Mouse (Mus musculus) hindbrain, postnatal 0 days (tissue): ENCODE results near the gene Ifitm5. TPM values are rescaled to one million over a fixed set of nuclear protein-coding genes. Genes with fewer than 3 reads are reported as not detected.

Experiments used
- ATAC-seq: fragments of 200-750 bp; cut with Nextera tagmentation; 2 replicates; pipeline ENCODE4 v1.8.0; 2017; ENCODE audit warnings: mild to moderate bottlenecking, moderate TSS enrichment, moderate library complexity
- DNase-seq: peaks from one replicate; pipeline ENCODE4 v3.0.0-alpha.2; 2015; ENCODE audit warnings: low spot score
- H3K27ac ChIP-seq: fragments of 300-500 bp; sonication (generic); 2 replicates; pipeline ENCODE4 v1.5.1; 2014; ENCODE audit warnings: mild to moderate bottlenecking
- H3K27me3 ChIP-seq: fragments of 300-500 bp; sonication (generic); 2 replicates; pipeline ENCODE4 v1.6.1; 2014; ENCODE audit warnings: low read length, mixed read lengths; ENCODE audit not compliant: insufficient read depth
- H3K36me3 ChIP-seq: fragments of 300-500 bp; sonication (generic); 2 replicates; pipeline ENCODE4 v1.6.1; 2014; ENCODE audit warnings: low read length, mixed read lengths; ENCODE audit not compliant: insufficient read depth
- H3K4me1 ChIP-seq: fragments of 300-500 bp; sonication (generic); 2 replicates; pipeline ENCODE4 v1.6.1; 2014; ENCODE audit warnings: antibody characterized with exemption, low read length, mixed read lengths; ENCODE audit not compliant: insufficient read depth
- H3K4me2 ChIP-seq: fragments of 300-500 bp; sonication (generic); 2 replicates; pipeline ENCODE4 v1.6.1; 2014; ENCODE audit warnings: low read depth, mild to moderate bottlenecking, low read length, moderate library complexity, mixed read lengths
- H3K4me3 ChIP-seq: fragments of 300-500 bp; sonication (generic); 2 replicates; pipeline ENCODE4 v1.5.1; 2014; ENCODE audit warnings: low read length
- H3K9ac ChIP-seq: fragments of 300-500 bp; sonication (generic); replicated peaks from 2 replicates; pipeline ENCODE4 v1.6.1; 2014; ENCODE audit warnings: mild to moderate bottlenecking, low read length, moderate library complexity, mixed read lengths
- H3K9me3 ChIP-seq: fragments of 300-500 bp; sonication (generic); 2 replicates; pipeline ENCODE4 v1.6.1; 2016; ENCODE audit warnings: low read length, mixed read lengths
- CTCF ChIP-seq: IDR thresholded peaks from 2 replicates; pipeline ENCODE4 v1.5.1; 2016; ENCODE audit warnings: antibody characterized with exemption, control low read depth, low read depth
- WGBS: fragments of 180-500 bp; shearing (Covaris S2); extraction: QIAGEN DNeasy Blood & Tissue Kit; methylation state at CpG from one replicate; pipeline ENCODE4 v1.1.7; 2014; 5-methylcytosine and 5-hydroxymethylcytosine counted together
- polyA plus RNA-seq: library from polyadenylated mRNA; unstranded; fragments of >200 nt; fragmentation: Nextera tagmentation; extraction: Ambion mirVana; gene quantifications from 2 replicates; pipeline ENCODE4 v1.2.1, GENCODE M21; 2015
- total RNA-seq: library from RNA; depleted of rRNA; stranded (reverse); fragments of >200 nt; gene quantifications from 2 replicates; pipeline ENCODE4 v1.2.3, GENCODE M21; 2014

Ifitm5 gene
- total and polyA plus RNA-seq, 2 experiments from 2014 or later, result not detected

DNA sequence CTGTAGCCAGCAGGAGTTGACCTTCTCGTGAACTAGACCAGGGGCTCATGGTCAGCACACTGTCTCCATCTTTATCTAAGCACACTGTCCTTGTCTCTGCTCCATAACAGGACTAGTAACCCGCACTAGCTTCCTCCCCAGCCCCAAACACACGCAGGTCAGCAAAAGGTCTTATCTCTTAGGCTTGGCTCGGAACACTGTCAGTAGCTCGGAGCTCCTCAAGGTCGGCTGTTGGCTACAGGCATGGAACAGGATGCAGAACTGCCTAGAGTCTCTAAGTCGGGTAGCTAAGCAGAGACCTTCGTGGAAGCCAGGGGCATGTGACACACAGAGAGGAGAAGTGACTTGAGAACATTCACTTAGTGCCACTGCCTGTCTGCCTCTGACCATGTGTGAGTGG is 1.9 kb downstream of the Ifitm5 start:
- ATAC-seq (no peak), DNase-seq (no peak)
- Histone ChIP-seq H3K9ac (no peak overlapping the region), H3K4me1 (peaks cover 4% of the 10 kb centered on the region; the same call in 1 of the 2 replicates), H3K27ac (no peak overlapping the region), H3K27me3 (no peaks in the 10 kb centered on the region), H3K4me3 (no peak overlapping the region), H3K36me3 (no peaks in the 10 kb centered on the region), H3K9me3 (no peaks in the 10 kb centered on the region), H3K4me2 (no peak overlapping the region)
- 90% methylated on average over 8 of the region's 8 CpGs for WGBS
- no peak for TF ChIP-seq CTCF

DNA sequence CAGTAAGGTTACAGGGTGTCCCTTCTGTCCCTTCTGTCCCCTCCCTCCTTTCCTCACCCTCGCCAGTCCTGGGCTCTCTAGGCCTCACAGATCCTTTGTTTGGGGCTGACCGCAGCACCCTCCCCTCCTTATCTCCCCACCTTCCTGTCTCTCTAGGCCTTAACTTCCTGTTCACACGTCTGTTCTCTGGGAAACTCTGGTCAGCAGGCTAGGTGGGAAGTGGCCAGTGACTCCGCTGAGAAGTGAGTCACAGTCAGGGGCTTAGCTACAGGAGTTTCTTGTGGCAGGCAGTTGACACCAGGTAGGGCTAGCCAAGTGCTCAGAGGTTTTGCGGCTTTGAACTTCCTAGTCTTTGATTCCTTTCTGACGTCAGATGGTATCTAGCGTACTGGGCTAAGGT is 3.1 kb downstream of the Ifitm5 start:
- no peak overlapping the region for H3K9ac ChIP-seq
- H3K9me3 ChIP-seq, result no peaks in the 10 kb centered on the region
- no peak for TF ChIP-seq CTCF
- no peak overlapping the region for H3K4me3 ChIP-seq
- 84% methylated on average over 7 of the region's 7 CpGs for WGBS
- no peak for DNase-seq
- H3K27me3 ChIP-seq, result no peaks in the 10 kb centered on the region
- peaks cover 9% of the 10 kb centered on the region; the same call in 1 of the 2 replicates for H3K4me1 ChIP-seq
- no peak for ATAC-seq
- no peaks in the 10 kb centered on the region for H3K36me3 ChIP-seq
- no peak overlapping the region for H3K27ac ChIP-seq
- no peak overlapping the region for H3K4me2 ChIP-seq

DNA sequence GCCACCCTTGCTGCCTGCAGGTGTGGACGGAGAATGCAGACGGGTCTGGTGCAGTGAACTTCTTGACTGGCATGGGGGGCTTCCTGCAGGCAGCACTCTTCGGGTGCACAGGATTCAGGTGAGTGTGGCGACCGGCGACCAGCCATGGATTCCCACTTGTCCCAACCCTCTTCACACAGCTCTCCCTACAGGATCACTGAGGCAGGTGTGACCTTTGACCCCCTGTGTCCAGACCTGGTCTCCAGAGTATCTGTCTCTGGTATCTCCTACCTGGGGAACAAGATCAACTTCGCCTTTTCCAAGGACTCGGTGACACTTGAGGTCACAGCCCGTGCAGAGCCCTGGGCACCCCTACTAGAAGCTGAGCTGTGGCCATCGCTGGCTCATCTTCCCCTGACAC is 3.8 kb downstream of the Ifitm5 start:
- Histone ChIP-seq H3K27me3 (no peaks in the 10 kb centered on the region), H3K9ac (no peak overlapping the region), H3K9me3 (no peaks in the 10 kb centered on the region), H3K4me1 (peaks cover 10% of the 10 kb centered on the region; the same call in 1 of the 2 replicates), H3K4me2 (no peak overlapping the region), H3K4me3 (no peak overlapping the region), H3K27ac (no peak overlapping the region), H3K36me3 (no peaks in the 10 kb centered on the region)
- DNase-seq (no peak), ATAC-seq (no peak)
- TF ChIP-seq CTCF, result no peak
- WGBS, result 91% methylated on average over 10 of the region's 10 CpGs

DNA sequence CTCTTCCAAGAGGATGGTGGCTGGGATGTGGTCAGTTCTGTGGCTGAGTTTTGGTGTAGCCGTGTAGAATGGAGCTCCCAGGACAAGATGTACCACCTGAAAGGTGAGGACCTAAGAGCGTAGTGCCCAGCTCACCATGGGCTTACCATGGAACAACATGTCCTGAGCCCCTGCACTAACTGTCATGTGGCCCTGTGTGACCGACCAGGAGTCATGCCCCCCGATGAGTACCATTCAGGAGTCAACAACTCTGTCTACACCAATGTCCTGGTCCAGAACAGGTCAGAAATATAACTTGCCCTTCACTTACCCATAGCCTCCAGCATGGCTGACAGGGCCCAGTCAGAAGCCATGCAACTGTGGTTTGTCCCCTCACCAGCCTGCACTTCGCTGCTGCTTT is 4.8 kb downstream of the Ifitm5 start:
- H3K9me3 ChIP-seq, result no peaks in the 10 kb centered on the region
- H3K4me1 ChIP-seq, result 0 out of 2 replicates have a peak, but pooled peaks cover 5% of the 10 kb centered on the region
- no peaks in the 10 kb centered on the region for H3K36me3 ChIP-seq
- no peak overlapping the region for H3K27ac ChIP-seq
- no peak for TF ChIP-seq CTCF
- ATAC-seq (no peak), DNase-seq (no peak)
- H3K27me3 ChIP-seq, result no peaks in the 10 kb centered on the region
- WGBS, result 92% methylated on average over 5 of the region's 5 CpGs
- H3K4me3 ChIP-seq, result no peak overlapping the region
- no peak overlapping the region for H3K9ac ChIP-seq
- no peak overlapping the region for H3K4me2 ChIP-seq

DNA sequence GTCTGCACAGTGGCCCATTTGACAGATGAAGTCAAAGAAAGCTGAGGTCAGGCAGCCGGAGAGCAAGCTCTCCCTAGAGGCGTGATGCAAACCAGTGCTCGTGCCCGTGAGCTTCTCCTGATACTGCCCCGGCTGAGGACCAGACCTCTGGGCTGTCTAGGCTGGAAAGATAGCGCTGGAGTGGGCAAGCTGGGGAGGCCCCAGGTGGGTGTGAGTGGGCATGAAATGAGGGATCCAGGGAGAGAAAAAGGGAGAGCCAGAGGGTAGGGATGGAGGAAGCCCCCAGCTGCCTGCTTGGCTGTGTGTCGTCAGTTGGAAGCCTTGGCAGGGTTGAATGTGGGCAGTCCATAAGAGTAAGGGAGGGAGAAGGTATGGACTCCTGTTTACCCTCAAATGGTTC is 5.9 kb downstream of the Ifitm5 start:
- H3K9ac ChIP-seq, result no peak overlapping the region
- H3K27ac ChIP-seq, result no peak overlapping the region
- no peak overlapping the region for H3K4me2 ChIP-seq
- no peak for TF ChIP-seq CTCF
- DNase-seq (no peak), ATAC-seq (no peak)
- 0 out of 2 replicates have a peak, but pooled peaks cover 5% of the 10 kb centered on the region for H3K4me1 ChIP-seq
- no peaks in the 10 kb centered on the region for H3K36me3 ChIP-seq
- 89% methylated on average over 7 of the region's 7 CpGs for WGBS
- no peaks in the 10 kb centered on the region for H3K9me3 ChIP-seq
- no peak overlapping the region for H3K4me3 ChIP-seq
- H3K27me3 ChIP-seq, result no peaks in the 10 kb centered on the region

DNA sequence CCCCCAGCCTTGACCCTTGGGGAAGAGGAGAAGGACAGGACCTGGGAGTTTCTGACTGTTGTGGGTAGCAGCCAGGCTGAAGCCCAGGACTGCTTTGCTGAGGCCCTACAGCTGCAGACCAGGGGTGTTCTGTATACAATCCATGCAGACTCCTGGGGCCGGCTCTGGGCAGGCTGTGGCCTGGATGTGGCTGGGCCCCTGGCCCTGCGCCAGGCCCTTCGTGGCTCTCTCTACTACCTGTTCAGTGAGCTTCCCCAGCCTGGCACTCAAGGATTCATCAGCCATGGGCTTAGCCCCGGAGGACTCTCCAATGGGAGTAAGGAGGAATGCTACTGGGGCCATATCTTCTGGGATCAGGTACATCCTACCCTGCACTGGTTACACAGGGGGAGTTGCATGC is 6.7 kb downstream of the Ifitm5 start:
- WGBS, result 86% methylated on average over 4 of the region's 4 CpGs
- ATAC-seq, result no peak

DNA sequence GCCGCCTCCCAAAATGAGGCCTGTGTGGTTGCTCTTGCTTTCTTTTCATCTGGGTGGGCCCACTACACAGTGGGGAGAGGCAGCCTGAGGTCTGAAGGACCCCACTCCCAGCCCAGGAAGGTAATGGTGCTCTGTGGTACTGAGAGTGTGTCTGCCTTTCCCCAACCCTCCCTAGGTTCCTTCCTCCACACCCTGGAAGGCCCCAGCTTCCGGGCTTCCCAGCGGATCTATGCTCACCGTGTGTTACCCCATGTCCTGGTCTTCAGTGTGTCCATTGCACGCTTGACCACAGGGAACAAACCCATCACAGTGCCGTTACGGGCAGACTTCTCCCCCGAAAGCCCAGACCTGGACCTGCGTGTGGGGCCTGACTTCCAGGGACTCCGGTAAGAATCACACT is 7.3 kb downstream of the Ifitm5 start:
- DNase-seq (no peak), ATAC-seq (no peak)
- no peak overlapping the region for H3K4me2 ChIP-seq
- H3K36me3 ChIP-seq, result no peaks in the 10 kb centered on the region
- 91% methylated on average over 10 of the region's 10 CpGs for WGBS
- H3K4me3 ChIP-seq, result no peak overlapping the region
- TF ChIP-seq CTCF, result no peak
- no peaks in the 10 kb centered on the region for H3K27me3 ChIP-seq
- H3K9ac ChIP-seq, result no peak overlapping the region
- H3K9me3 ChIP-seq, result no peaks in the 10 kb centered on the region
- H3K4me1 ChIP-seq, result 0 out of 2 replicates have a peak, but pooled peaks cover 5% of the 10 kb centered on the region
- H3K27ac ChIP-seq, result no peak overlapping the region

More for the DNA sequence above, 6.7 kb downstream of the Ifitm5 start:
- no peaks in the 10 kb centered on the region for H3K36me3 ChIP-seq
- no peak overlapping the region for H3K4me3 ChIP-seq
- no peak overlapping the region for H3K27ac ChIP-seq
- no peak for DNase-seq
- H3K9ac ChIP-seq, result no peak overlapping the region
- H3K4me1 ChIP-seq, result 0 out of 2 replicates have a peak, but pooled peaks cover 5% of the 10 kb centered on the region
- no peaks in the 10 kb centered on the region for H3K27me3 ChIP-seq
- TF ChIP-seq CTCF, result no peak
- H3K4me2 ChIP-seq, result no peak overlapping the region
- no peaks in the 10 kb centered on the region for H3K9me3 ChIP-seq
